Mouse (Mus musculus): ENCODE measurements around the gene Rbbp4. TPM values are rescaled to one million over a fixed set of nuclear protein-coding genes. Genes with fewer than 3 reads are reported as not detected.
A peak's percentile ranks its signal among the peaks of the same experiment; 100 is the strongest.

Rbbp4 gene
- polyA plus RNA-seq, 1 experiment from 2014 or later: 338 TPM

- no peak for ATAC-seq (ENCODE audit: insufficient number of reproducible peaks, low FRiP score, low TSS enrichment, low read depth)
- peak overlapping the region; percentile 80 for H3K27ac ChIP-seq
- no peak overlapping the region for H3K9ac ChIP-seq
- peak overlapping the region; percentile 96 for H3K4me2 ChIP-seq
- H3K4me1 ChIP-seq: peaks cover 19% of the 10 kb centered on the region
- H3K4me3 ChIP-seq: peak overlapping the region; percentile 58
- H3K27me3 ChIP-seq: peaks cover 14% of the 10 kb centered on the region
- no peaks in the 10 kb centered on the region for H3K36me3 ChIP-seq
- H3K9me3 ChIP-seq: no peaks in the 10 kb centered on the region
- 29% methylated on average over 3 of the region's 3 CpGs for WGBS
Measured at GRCm38 (mm10) chr4:129288067-129288466, 47.1 kb downstream of the Rbbp4 start.

GRCm38 (mm10) chr4:129287472-129287981 lies 47.6 kb downstream of the Rbbp4 start, which contains the start of gene Sync:
Gene Sync, plus strand, starts transcription at chr4:129287617.
- H3K36me3 ChIP-seq: no peaks in the 10 kb centered on the region
- peak; percentile 33; the same call in 1 of the 2 replicates for ATAC-seq (ENCODE audit: insufficient number of reproducible peaks, low FRiP score, low TSS enrichment, low read depth)
- under 1% methylated on average over 30 of the region's 53 CpGs for WGBS
- no peaks in the 10 kb centered on the region for H3K9me3 ChIP-seq
- peak within 1 kb of the TSS; percentile 51 for H3K9ac ChIP-seq
- peak within 1 kb of the TSS; percentile 58 for H3K4me3 ChIP-seq
- H3K4me2 ChIP-seq: peak within 1 kb of the TSS; percentile 96
- H3K27me3 ChIP-seq: peaks cover 14% of the 10 kb centered on the region
- peak within 1 kb of the TSS; percentile 80 for H3K27ac ChIP-seq
- H3K4me1 ChIP-seq: peaks cover 19% of the 10 kb centered on the region

- peak overlapping the region; percentile 58 for H3K4me3 ChIP-seq
- H3K4me2 ChIP-seq: peak overlapping the region; percentile 96
- H3K9ac ChIP-seq: peak overlapping the region; percentile 51
- no peaks in the 10 kb centered on the region for H3K36me3 ChIP-seq
- H3K9me3 ChIP-seq: no peaks in the 10 kb centered on the region
- WGBS: 2% methylated on average over 27 of the region's 28 CpGs
- peaks cover 19% of the 10 kb centered on the region for H3K4me1 ChIP-seq
- H3K27ac ChIP-seq: peak overlapping the region; percentile 80
- ATAC-seq (ENCODE audit: insufficient number of reproducible peaks, low FRiP score, low TSS enrichment, low read depth): peak; percentile 59
- H3K27me3 ChIP-seq: peaks cover 14% of the 10 kb centered on the region
Measured at GRCm38 (mm10) chr4:129286683-129287471, 48.3 kb downstream of the Rbbp4 start.

- peak overlapping the region; percentile 80 for H3K27ac ChIP-seq
- 0 out of 2 replicates have a peak overlapping the region, but pooled peaks have one; percentile 51 for H3K9ac ChIP-seq
- peaks cover 19% of the 10 kb centered on the region for H3K4me1 ChIP-seq
- peaks cover 14% of the 10 kb centered on the region for H3K27me3 ChIP-seq
- no peaks in the 10 kb centered on the region for H3K9me3 ChIP-seq
- WGBS: 57% methylated on average over 5 of the region's 5 CpGs
- no peaks in the 10 kb centered on the region for H3K36me3 ChIP-seq
- no peak overlapping the region for H3K4me3 ChIP-seq
- ATAC-seq (ENCODE audit: insufficient number of reproducible peaks, low FRiP score, low TSS enrichment, low read depth): peak; percentile 46
- H3K4me2 ChIP-seq: peak overlapping the region; percentile 96
Measured at GRCm38 (mm10) chr4:129286001-129286682, 49.0 kb downstream of the Rbbp4 start.

- H3K9me3 ChIP-seq: no peaks in the 10 kb centered on the region
- no peaks in the 10 kb centered on the region for H3K36me3 ChIP-seq
- H3K27ac ChIP-seq: no peak overlapping the region
- H3K4me1 ChIP-seq: peaks cover 19% of the 10 kb centered on the region
- ATAC-seq (ENCODE audit: insufficient number of reproducible peaks, low FRiP score, low TSS enrichment, low read depth): no peak
- H3K9ac ChIP-seq: no peak overlapping the region
- no peak overlapping the region for H3K4me2 ChIP-seq
- no peak overlapping the region for H3K4me3 ChIP-seq
- peaks cover 14% of the 10 kb centered on the region for H3K27me3 ChIP-seq
- 79% methylated on average over 2 of the region's 2 CpGs for WGBS
Measured at GRCm38 (mm10) chr4:129284685-129285084, 50.5 kb downstream of the Rbbp4 start.

GRCm38 (mm10) chr4:129283226-129283625 lies 51.9 kb downstream of the Rbbp4 start:
- H3K36me3 ChIP-seq: no peaks in the 10 kb centered on the region
- H3K4me2 ChIP-seq: no peak overlapping the region
- peaks cover 11% of the 10 kb centered on the region for H3K27me3 ChIP-seq
- H3K4me3 ChIP-seq: no peak overlapping the region
- no peak overlapping the region for H3K27ac ChIP-seq
- H3K9ac ChIP-seq: no peak overlapping the region
- 87% methylated on average over 5 of the region's 5 CpGs for WGBS
- H3K4me1 ChIP-seq: peaks cover 19% of the 10 kb centered on the region
- no peaks in the 10 kb centered on the region for H3K9me3 ChIP-seq
- ATAC-seq (ENCODE audit: insufficient number of reproducible peaks, low FRiP score, low TSS enrichment, low read depth): no peak

GRCm38 (mm10) chr4:129282786-129283185 lies 52.4 kb downstream of the Rbbp4 start:
- Histone ChIP-seq H3K4me1 (peaks cover 16% of the 10 kb centered on the region), H3K36me3 (no peaks in the 10 kb centered on the region), H3K4me3 (no peak overlapping the region), H3K9ac (no peak overlapping the region), H3K27ac (no peak overlapping the region), H3K27me3 (peaks cover 11% of the 10 kb centered on the region), H3K4me2 (no peak overlapping the region), H3K9me3 (no peaks in the 10 kb centered on the region)
- WGBS: 78% methylated on average over 5 of the region's 5 CpGs
- no peak for ATAC-seq (ENCODE audit: insufficient number of reproducible peaks, low FRiP score, low TSS enrichment, low read depth)

- Histone ChIP-seq H3K36me3 (no peaks in the 10 kb centered on the region), H3K27me3 (no peaks in the 10 kb centered on the region), H3K4me2 (no peak overlapping the region), H3K4me1 (peaks cover 15% of the 10 kb centered on the region), H3K9me3 (no peaks in the 10 kb centered on the region), H3K9ac (no peak overlapping the region), H3K27ac (no peak overlapping the region), H3K4me3 (no peak overlapping the region)
- 2% methylated on average over 18 of the region's 18 CpGs for WGBS
- ATAC-seq (ENCODE audit: insufficient number of reproducible peaks, low FRiP score, low TSS enrichment, low read depth): no peak
Measured at GRCm38 (mm10) chr4:129276453-129276865, 58.7 kb downstream of the Rbbp4 start.

GRCm38 (mm10) chr4:129272756-129273046 lies 62.5 kb downstream of the Rbbp4 start:
- H3K27ac ChIP-seq: peak overlapping the region; percentile 73
- H3K27me3 ChIP-seq: no peaks in the 10 kb centered on the region
- H3K9me3 ChIP-seq: no peaks in the 10 kb centered on the region
- WGBS: 27% methylated on average over 5 of the region's 5 CpGs
- peaks cover 15% of the 10 kb centered on the region for H3K4me1 ChIP-seq
- no peaks in the 10 kb centered on the region for H3K36me3 ChIP-seq
- H3K4me3 ChIP-seq: peak overlapping the region; percentile 10; the same call in 1 of the 2 replicates
- ATAC-seq (ENCODE audit: insufficient number of reproducible peaks, low FRiP score, low TSS enrichment, low read depth): no peak
- H3K4me2 ChIP-seq: peak overlapping the region; percentile 20; the same call in 1 of the 2 replicates
- H3K9ac ChIP-seq: no peak overlapping the region

- Histone ChIP-seq H3K36me3 (no peaks in the 10 kb centered on the region), H3K9ac (no peak overlapping the region), H3K4me3 (peak overlapping the region; percentile 10; the same call in 1 of the 2 replicates), H3K9me3 (no peaks in the 10 kb centered on the region), H3K27ac (peak overlapping the region; percentile 73), H3K4me1 (peaks cover 15% of the 10 kb centered on the region), H3K27me3 (no peaks in the 10 kb centered on the region), H3K4me2 (peak overlapping the region; percentile 20; the same call in 1 of the 2 replicates)
- peak; percentile 57; the same call in 1 of the 2 replicates for ATAC-seq (ENCODE audit: insufficient number of reproducible peaks, low FRiP score, low TSS enrichment, low read depth)
- WGBS: 16% methylated on average over 15 of the region's 15 CpGs
Measured at GRCm38 (mm10) chr4:129271991-129272755, 63.0 kb downstream of the Rbbp4 start.

- H3K9me3 ChIP-seq: no peaks in the 10 kb centered on the region
- H3K36me3 ChIP-seq: no peaks in the 10 kb centered on the region
- no peaks in the 10 kb centered on the region for H3K27me3 ChIP-seq
- 32% methylated on average over 1 of the region's 1 CpGs for WGBS
- peaks cover 11% of the 10 kb centered on the region for H3K4me1 ChIP-seq
- no peak overlapping the region for H3K4me3 ChIP-seq
- H3K27ac ChIP-seq: no peak overlapping the region
- H3K9ac ChIP-seq: no peak overlapping the region
- no peak overlapping the region for H3K4me2 ChIP-seq
- ATAC-seq (ENCODE audit: insufficient number of reproducible peaks, low FRiP score, low TSS enrichment, low read depth): no peak
Measured at GRCm38 (mm10) chr4:129268698-129269097, 66.5 kb downstream of the Rbbp4 start.

All from limb, embryonic 15.5 days (tissue).